Mouse (Mus musculus) cerebellum, postnatal 36 days (tissue): ENCODE results near the gene Gstm4.

Experiments used
- DNase-seq, 2 experiments: peaks; one replicate each; pipeline ENCODE4 v3.0.0; 2021 to 2022; ENCODE audit warnings: mixed read lengths in 2 of 2

Gstm4 gene

GRCm38 (mm10) chr3:108044394-108045140 is at the start of gene Gstm4:
Gstm4 (minus strand) TSS chr3:108044894.
- DNase-seq = peak; percentile 81 to 84

GRCm38 (mm10) chr3:108094146-108094545 is 49.5 kb upstream of the Gstm4 start:
- no peak for DNase-seq

- DNase-seq = no peak
Measured at GRCm38 (mm10) chr3:108093306-108093705, 48.6 kb upstream of the Gstm4 start.

GRCm38 (mm10) chr3:108092536-108093115 is 47.9 kb upstream of the Gstm4 start, which contains the start of gene Gnat2:
Gnat2 (plus strand) TSS chr3:108092789.
- no peak for DNase-seq

- DNase-seq = no peak
Measured at GRCm38 (mm10) chr3:108092030-108092429, 47.3 kb upstream of the Gstm4 start.

- no peak for DNase-seq
Measured at GRCm38 (mm10) chr3:108090561-108090960, 45.9 kb upstream of the Gstm4 start.

GRCm38 (mm10) chr3:108089916-108090315 is 45.2 kb upstream of the Gstm4 start:
- no peak for DNase-seq

- no peak for DNase-seq
Measured at GRCm38 (mm10) chr3:108088842-108089380, 44.2 kb upstream of the Gstm4 start.

- DNase-seq = no peak
Measured at GRCm38 (mm10) chr3:108087329-108087728, 42.6 kb upstream of the Gstm4 start.

GRCm38 (mm10) chr3:108086470-108086979 is 41.8 kb upstream of the Gstm4 start, which contains the start of gene Ampd2:
Ampd2 (minus strand) TSS chr3:108086651.
- peak; percentile 53 to 66 for DNase-seq

- peak; percentile 74 to 77 for DNase-seq
Measured at GRCm38 (mm10) chr3:108085721-108086469, 41.2 kb upstream of the Gstm4 start.

- DNase-seq = peak; percentile 92 to 97
Measured at GRCm38 (mm10) chr3:108085281-108085720, 40.6 kb upstream of the Gstm4 start.

GRCm38 (mm10) chr3:108084767-108085270 is 40.1 kb upstream of the Gstm4 start:
- no peak for DNase-seq

GRCm38 (mm10) chr3:108083904-108084407 is 39.3 kb upstream of the Gstm4 start:
- peak; percentile 58 to 65 for DNase-seq

- DNase-seq = no peak
Measured at GRCm38 (mm10) chr3:108083161-108083560, 38.5 kb upstream of the Gstm4 start.

GRCm38 (mm10) chr3:108082251-108082875 is 37.7 kb upstream of the Gstm4 start:
- no peak for DNase-seq

- DNase-seq = no peak
Measured at GRCm38 (mm10) chr3:108081681-108082080, 37.0 kb upstream of the Gstm4 start.

- DNase-seq = no peak
Measured at GRCm38 (mm10) chr3:108076836-108077235, 32.1 kb upstream of the Gstm4 start.

- no peak for DNase-seq
Measured at GRCm38 (mm10) chr3:108072983-108073569, 28.4 kb upstream of the Gstm4 start.

- DNase-seq = peak; percentile 73 to 79
Measured at GRCm38 (mm10) chr3:108070295-108071293, 25.9 kb upstream of the Gstm4 start.
